Mouse (Mus musculus) liver, embryonic 12.5 days (tissue): ENCODE data around the gene Pip4k2b. TPM values are rescaled to one million over a fixed set of nuclear protein-coding genes. Genes with fewer than 3 reads are reported as not detected.
"Not testable (repeated sequence)": the region's sequence is repeated elsewhere in the genome, so short reads cannot be mapped to it uniquely, and the experiment has no call there.

Experiments used
- ATAC-seq: fragments of 200-750 bp; cut with Nextera tagmentation; 2 replicates; pipeline ENCODE4 v1.8.0; 2017; ENCODE audit warnings: moderate number of reproducible peaks, mild to moderate bottlenecking, moderate library complexity
- H3K27ac ChIP-seq: fragments of 300-500 bp; sonication (generic); 2 replicates; pipeline ENCODE4 v1.5.1; 2016; ENCODE audit warnings: mild to moderate bottlenecking
- H3K27me3 ChIP-seq: fragments of 300-500 bp; sonication (generic); replicated peaks from 2 replicates; pipeline ENCODE4 v1.6.1; 2016; ENCODE audit warnings: mild to moderate bottlenecking, moderate library complexity
- H3K36me3 ChIP-seq: fragments of 300-500 bp; sonication (generic); 2 replicates; pipeline ENCODE4 v1.6.1; 2016; ENCODE audit warnings: mild to moderate bottlenecking, moderate library complexity
- H3K4me1 ChIP-seq: fragments of 300-500 bp; sonication (generic); 2 replicates; pipeline ENCODE4 v1.6.1; 2016
- H3K4me2 ChIP-seq: fragments of 300-500 bp; sonication (generic); 2 replicates; pipeline ENCODE4 v1.6.1; 2016; ENCODE audit warnings: mild to moderate bottlenecking, moderate library complexity
- H3K4me3 ChIP-seq: fragments of 300-500 bp; sonication (generic); 2 replicates; pipeline ENCODE4 v1.5.1; 2016; ENCODE audit warnings: mild to moderate bottlenecking, moderate library complexity
- H3K9ac ChIP-seq: fragments of 300-500 bp; sonication (generic); 2 replicates; pipeline ENCODE4 v1.6.1; 2016; ENCODE audit warnings: mild to moderate bottlenecking, moderate library complexity
- H3K9me3 ChIP-seq: fragments of 300-500 bp; sonication (generic); replicated peaks from 2 replicates; pipeline ENCODE4 v1.6.1; 2016; ENCODE audit warnings: mild to moderate bottlenecking, moderate library complexity
- WGBS: fragments of 180-500 bp; shearing (Covaris S2); methylation state at CpG from one replicate; pipeline ENCODE4 v1.1.7; 2016; ENCODE audit not compliant: insufficient replicate concordance; 5-methylcytosine and 5-hydroxymethylcytosine counted together
- polyA plus RNA-seq: library from polyadenylated mRNA; unstranded; fragments of >200 nt; fragmentation: Nextera tagmentation; extraction: Ambion mirVana; gene quantifications from 2 replicates; pipeline ENCODE4 v1.2.1, GENCODE M21; 2016

The Pip4k2b gene
- polyA plus RNA-seq, 1 experiment from 2014 or later = 0.92 TPM

GRCm38 (mm10) chr11:97745331-97745721 lies 822 bp upstream of the Pip4k2b start:
- peaks cover 57% of the 10 kb centered on the region for H3K4me1 ChIP-seq
- no peak for ATAC-seq
- peak overlapping the region; percentile 93 for H3K4me2 ChIP-seq
- peak overlapping the region; percentile 76; the same call in 1 of the 2 replicates for H3K9ac ChIP-seq
- H3K27me3 ChIP-seq = no peaks in the 10 kb centered on the region
- H3K36me3 ChIP-seq = peaks cover 42% of the 10 kb centered on the region
- H3K9me3 ChIP-seq = no peaks in the 10 kb centered on the region
- H3K27ac ChIP-seq = peak overlapping the region; percentile 83
- H3K4me3 ChIP-seq = peak overlapping the region; percentile 85
- WGBS = 9% methylated on average over 13 of the region's 13 CpGs

GRCm38 (mm10) chr11:97744718-97745330 lies 320 bp upstream of the Pip4k2b start:
- no peaks in the 10 kb centered on the region for H3K27me3 ChIP-seq
- 3% methylated on average over 44 of the region's 57 CpGs for WGBS
- peak overlapping the region; percentile 85 for H3K27ac ChIP-seq
- H3K9ac ChIP-seq = peak overlapping the region; percentile 90
- H3K9me3 ChIP-seq = no peaks in the 10 kb centered on the region
- peak overlapping the region; percentile 93 for H3K4me2 ChIP-seq
- H3K36me3 ChIP-seq = peaks cover 37% of the 10 kb centered on the region
- peaks cover 59% of the 10 kb centered on the region for H3K4me1 ChIP-seq
- ATAC-seq = peak; percentile 90
- H3K4me3 ChIP-seq = peak overlapping the region; percentile 85

GRCm38 (mm10) chr11:97743423-97743822 lies 1.1 kb downstream of the Pip4k2b start:
- peak overlapping the region; percentile 90 for H3K9ac ChIP-seq
- 0 out of 2 replicates have a peak, but pooled peaks cover 2% of the 10 kb centered on the region for H3K9me3 ChIP-seq
- H3K27me3 ChIP-seq = no peaks in the 10 kb centered on the region
- H3K27ac ChIP-seq = peak overlapping the region; percentile 85; the same call in 1 of the 2 replicates
- peak overlapping the region; percentile 93 for H3K4me2 ChIP-seq
- WGBS = 9% methylated on average over 9 of the region's 9 CpGs
- H3K4me1 ChIP-seq = peaks cover 52% of the 10 kb centered on the region
- peak overlapping the region; percentile 85 for H3K4me3 ChIP-seq
- no peak for ATAC-seq
- peaks cover 31% of the 10 kb centered on the region for H3K36me3 ChIP-seq

GRCm38 (mm10) chr11:97742591-97742990 lies 1.9 kb downstream of the Pip4k2b start:
- 69% methylated on average over 9 of the region's 9 CpGs for WGBS
- Histone ChIP-seq H3K4me3 (peak overlapping the region; percentile 85), H3K36me3 (peaks cover 23% of the 10 kb centered on the region), H3K4me2 (peak overlapping the region; percentile 93), H3K9ac (peak overlapping the region; percentile 90; the same call in 1 of the 2 replicates), H3K27me3 (no peaks in the 10 kb centered on the region), H3K9me3 (0 out of 2 replicates have a peak, but pooled peaks cover 2% of the 10 kb centered on the region), H3K27ac (no peak overlapping the region), H3K4me1 (peaks cover 52% of the 10 kb centered on the region)
- ATAC-seq = no peak

GRCm38 (mm10) chr11:97742157-97742556 lies 2.3 kb downstream of the Pip4k2b start:
- 68% methylated on average over 5 of the region's 5 CpGs for WGBS
- Histone ChIP-seq H3K4me1 (peaks cover 52% of the 10 kb centered on the region), H3K36me3 (peaks cover 18% of the 10 kb centered on the region), H3K4me2 (peak overlapping the region; percentile 93; the same call in 1 of the 2 replicates), H3K9me3 (0 out of 2 replicates have a peak, but pooled peaks cover 2% of the 10 kb centered on the region), H3K9ac (0 out of 2 replicates have a peak overlapping the region, but pooled peaks have one; percentile 90), H3K27me3 (no peaks in the 10 kb centered on the region), H3K4me3 (no peak overlapping the region), H3K27ac (no peak overlapping the region)
- ATAC-seq = no peak

GRCm38 (mm10) chr11:97740190-97740589 lies 4.3 kb downstream of the Pip4k2b start:
- no peaks in the 10 kb centered on the region for H3K27me3 ChIP-seq
- WGBS = 47% methylated on average over 7 of the region's 7 CpGs
- peaks cover 43% of the 10 kb centered on the region for H3K4me1 ChIP-seq
- H3K4me2 ChIP-seq = no peak overlapping the region; the same call in 1 of the 2 replicates
- H3K27ac ChIP-seq = no peak overlapping the region
- no peak overlapping the region for H3K9ac ChIP-seq
- H3K9me3 ChIP-seq = 0 out of 2 replicates have a peak, but pooled peaks cover 2% of the 10 kb centered on the region
- H3K36me3 ChIP-seq = peaks cover 5% of the 10 kb centered on the region; the same call in 1 of the 2 replicates
- no peak for ATAC-seq
- H3K4me3 ChIP-seq = no peak overlapping the region

- H3K4me1 ChIP-seq = peaks cover 42% of the 10 kb centered on the region
- no peak overlapping the region for H3K9ac ChIP-seq
- H3K36me3 ChIP-seq = peaks cover 5% of the 10 kb centered on the region; the same call in 1 of the 2 replicates
- no peak for ATAC-seq
- no peaks in the 10 kb centered on the region for H3K27me3 ChIP-seq
- no peak overlapping the region for H3K4me2 ChIP-seq
- H3K27ac ChIP-seq = no peak overlapping the region
- H3K4me3 ChIP-seq = no peak overlapping the region
- 0 out of 2 replicates have a peak, but pooled peaks cover 2% of the 10 kb centered on the region for H3K9me3 ChIP-seq
- 85% methylated on average over 3 of the region's 3 CpGs for WGBS
Measured at GRCm38 (mm10) chr11:97739155-97739554, 5.3 kb downstream of the Pip4k2b start.

DNA sequence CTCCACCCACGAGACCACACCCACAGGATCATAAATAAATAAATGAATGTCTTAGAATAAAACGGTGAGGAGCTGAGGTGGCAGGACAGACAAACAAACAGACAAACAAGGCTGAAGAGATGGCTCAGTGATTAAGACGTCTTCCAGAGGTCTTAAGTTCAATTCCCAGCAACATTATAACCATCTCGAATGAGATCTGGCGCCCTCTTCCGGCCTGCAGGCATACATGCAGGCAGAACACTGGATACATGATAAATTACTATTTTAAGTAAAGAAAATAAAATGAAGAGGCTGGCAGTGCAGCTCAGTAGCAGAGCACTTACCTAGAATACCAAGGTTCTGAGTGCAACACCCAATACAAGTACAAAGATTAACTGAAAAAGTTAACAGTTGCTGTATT lies 5.8 kb downstream of the Pip4k2b start:
- no peak overlapping the region for H3K4me2 ChIP-seq
- WGBS = 53% methylated on average over 6 of the region's 6 CpGs
- 0 out of 2 replicates have a peak, but pooled peaks cover 2% of the 10 kb centered on the region for H3K9me3 ChIP-seq
- H3K27me3 ChIP-seq = no peaks in the 10 kb centered on the region
- H3K9ac ChIP-seq = no peak overlapping the region
- ATAC-seq = no peak
- no peak overlapping the region for H3K27ac ChIP-seq
- peaks cover 42% of the 10 kb centered on the region for H3K4me1 ChIP-seq
- H3K36me3 ChIP-seq = peaks cover 5% of the 10 kb centered on the region; the same call in 1 of the 2 replicates
- no peak overlapping the region for H3K4me3 ChIP-seq

- Histone ChIP-seq H3K4me2 (no peak overlapping the region), H3K36me3 (peaks cover 5% of the 10 kb centered on the region; the same call in 1 of the 2 replicates), H3K4me3 (no peak overlapping the region), H3K9me3 (0 out of 2 replicates have a peak, but pooled peaks cover 2% of the 10 kb centered on the region), H3K9ac (no peak overlapping the region), H3K27ac (no peak overlapping the region), H3K27me3 (no peaks in the 10 kb centered on the region), H3K4me1 (peaks cover 34% of the 10 kb centered on the region)
- WGBS = 85% methylated on average over 4 of the region's 4 CpGs
- ATAC-seq = no peak
Measured at GRCm38 (mm10) chr11:97737600-97737999, 6.9 kb downstream of the Pip4k2b start.

- H3K27me3 ChIP-seq = no peaks in the 10 kb centered on the region
- 78% methylated on average over 5 of the region's 5 CpGs for WGBS
- H3K9ac ChIP-seq = no peak overlapping the region
- H3K27ac ChIP-seq = no peak overlapping the region
- H3K36me3 ChIP-seq = peaks cover 14% of the 10 kb centered on the region
- H3K4me3 ChIP-seq = no peak overlapping the region
- H3K4me1 ChIP-seq = peaks cover 27% of the 10 kb centered on the region
- ATAC-seq = no peak
- H3K9me3 ChIP-seq = 0 out of 2 replicates have a peak, but pooled peaks cover 2% of the 10 kb centered on the region
- no peak overlapping the region for H3K4me2 ChIP-seq
Measured at GRCm38 (mm10) chr11:97736645-97737044, 7.9 kb downstream of the Pip4k2b start.

GRCm38 (mm10) chr11:97734810-97735209 lies 9.7 kb downstream of the Pip4k2b start:
- WGBS = 52% methylated on average over 5 of the region's 5 CpGs
- H3K4me2 ChIP-seq, ATAC-seq, H3K4me3 ChIP-seq, H3K9me3 ChIP-seq, H3K27ac ChIP-seq, H3K4me1 ChIP-seq, H3K27me3 ChIP-seq, H3K9ac ChIP-seq: not testable (repeated sequence)
- peaks cover 29% of the 10 kb centered on the region for H3K36me3 ChIP-seq

- Histone ChIP-seq H3K4me2 (no peak overlapping the region), H3K36me3 (peaks cover 35% of the 10 kb centered on the region), H3K27me3 (no peaks in the 10 kb centered on the region), H3K9me3 (no peaks in the 10 kb centered on the region), H3K27ac (no peak overlapping the region), H3K9ac (no peak overlapping the region), H3K4me3 (no peak overlapping the region), H3K4me1 (peaks cover 13% of the 10 kb centered on the region)
- no peak for ATAC-seq
- WGBS = 40% methylated on average over 10 of the region's 10 CpGs
Measured at GRCm38 (mm10) chr11:97733689-97734088, 10.8 kb downstream of the Pip4k2b start.
